ENCODE assay signal across 9 mouse cellular contexts in the genomic region with DNA sequence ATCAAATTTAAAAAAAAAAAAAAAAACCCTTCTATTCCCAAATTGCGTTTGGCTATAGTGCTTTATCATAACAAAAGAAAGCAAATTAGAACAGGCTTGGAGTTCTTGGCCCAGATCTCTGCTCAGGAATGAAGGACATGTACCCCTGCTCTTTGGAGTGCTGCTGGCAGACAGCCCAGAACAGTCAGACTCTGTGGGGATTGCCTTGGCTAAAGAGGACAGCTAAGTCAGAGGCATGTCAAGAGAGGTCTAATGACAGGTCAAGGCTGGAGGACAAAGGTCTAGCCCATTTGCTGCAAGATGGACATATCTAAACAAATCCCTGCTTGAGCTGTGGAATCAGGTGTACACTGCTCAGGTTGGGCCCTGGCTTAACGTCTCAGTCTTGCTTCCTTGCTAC. TPM values are rescaled to one million over a fixed set of nuclear protein-coding genes. Genes with fewer than 3 reads are reported as not detected.
DNase-seq lines count a peak whose midpoint lies in the region; ATAC-seq and TF ChIP-seq lines count a peak whose summit lies in the region.
"Had no signal": no experiment of that assay in that cellular context is flagged by ENCODE, and none has a peak within 500 bp of the region (broad histone marks: within the 10 kb centered on the region; RNA-seq: fewer than 3 reads in every experiment).

No protein-coding gene starts in this region.

- no peak overlapping the region for H3K4me3 ChIP-seq in hindbrain, postnatal 0 days (ENCODE audit: low read length)
- H3K4me3 ChIP-seq in hindbrain, embryonic 13.5 days: no peak overlapping the region
- no peak overlapping the region for H3K4me3 ChIP-seq in heart, embryonic 14.5 days (ENCODE audit: control insufficient read depth in 1 of 2, insufficient read depth in 1 of 2, low read depth in 1 of 2, low read length in 2 of 2)
- H3K4me3 ChIP-seq in lung, adult 2 months (replicated peaks; ENCODE audit: extremely low read depth, low read depth, low read length): no peak overlapping the region
- no peak overlapping the region for H3K4me3 ChIP-seq in forebrain, embryonic 16.5 days (replicated peaks; ENCODE audit: low read length)

- H3K36me3 ChIP-seq in hindbrain, postnatal 0 days (ENCODE audit: insufficient read depth, low read length): no peaks in the 10 kb centered on the region
- no peaks in the 10 kb centered on the region for H3K36me3 ChIP-seq in hindbrain, embryonic 13.5 days
- no peaks in the 10 kb centered on the region for H3K36me3 ChIP-seq in heart, embryonic 14.5 days (ENCODE audit: control insufficient read depth, insufficient read depth, low read length)
- H3K36me3 ChIP-seq in forebrain, embryonic 16.5 days (ENCODE audit: control insufficient read depth, insufficient read depth): no peaks in the 10 kb centered on the region

- H3K9me3 ChIP-seq in hindbrain, postnatal 0 days (ENCODE audit: low read length): no peaks in the 10 kb centered on the region
- H3K9me3 ChIP-seq in hindbrain, embryonic 13.5 days: no peaks in the 10 kb centered on the region
- H3K9me3 ChIP-seq in heart, embryonic 14.5 days (ENCODE audit: control insufficient read depth, low read length): no peaks in the 10 kb centered on the region
- no peaks in the 10 kb centered on the region for H3K9me3 ChIP-seq in forebrain, embryonic 16.5 days (ENCODE audit: control insufficient read depth, low read length)

- no peak for TF ChIP-seq CTCF in hindbrain, postnatal 0 days (IDR thresholded peaks at IDR 0.05; ENCODE audit: low read depth)
- no peak for TF ChIP-seq CTCF in lung, adult 2 months (IDR thresholded peaks at IDR 0.05; ENCODE audit: insufficient read depth, low read length)

- 58% methylated on average over 2 of the region's 2 CpGs for WGBS in hindbrain, postnatal 0 days
- WGBS in hindbrain, embryonic 13.5 days: 61% methylated on average over 2 of the region's 2 CpGs
- 24% methylated on average over 2 of the region's 2 CpGs for WGBS in heart, embryonic 14.5 days
- 45% methylated on average over 2 of the region's 2 CpGs for WGBS in lung, adult 2 months
- whole genome bisulfite sequencing in forebrain, embryonic 16.5 days: 43% methylated on average over 2 of the region's 2 CpGs

- no peak for TF ChIP-seq POLR2A in lung, adult 2 months (IDR thresholded peaks at IDR 0.05; ENCODE audit: borderline replicate concordance, extremely low read depth, low read depth, low read length)

- ATAC-seq in hindbrain, postnatal 0 days: no peak
- no peak for ATAC-seq in hindbrain, embryonic 13.5 days (ENCODE audit: low FRiP score)
- peak; percentile 86 for ATAC-seq in heart, embryonic 14.5 days (ENCODE audit: insufficient number of reproducible peaks, insufficient read depth, low FRiP score, low read depth)
- no peak for ATAC-seq in forebrain, embryonic 16.5 days

- no peaks in the 10 kb centered on the region for H3K4me1 ChIP-seq in hindbrain, postnatal 0 days (ENCODE audit: insufficient read depth, low read length)
- no peaks in the 10 kb centered on the region for H3K4me1 ChIP-seq in hindbrain, embryonic 13.5 days (replicated peaks)
- H3K4me1 ChIP-seq in heart, embryonic 14.5 days (ENCODE audit: control insufficient read depth in 2 of 2, insufficient read depth in 2 of 2, low read length in 2 of 2): peaks cover 7 to 20% of the 10 kb centered on the region in 2 experiments
- H3K4me1 ChIP-seq in lung, adult 2 months (ENCODE audit: control insufficient read depth, insufficient read depth, low read length): no peaks in the 10 kb centered on the region
- no peaks in the 10 kb centered on the region for H3K4me1 ChIP-seq in forebrain, embryonic 16.5 days (replicated peaks; ENCODE audit: control insufficient read depth, insufficient read depth, low read length)

- DNase-seq in hindbrain, postnatal 0 days (ENCODE audit: low spot score): peak; percentile 62
- DNase-seq in adrenal gland, adult 8-10 months: peak; percentile 88
- peak; percentile 49 for DNase-seq in lung, adult 2 months
- no peak for DNase-seq in embryo, embryonic 11 days
- no peak for DNase-seq in thymus, postnatal 25 days
- DNase-seq: cerebellum, adult 2 months had no signal

- no peak overlapping the region for H3K4me2 ChIP-seq in hindbrain, postnatal 0 days (ENCODE audit: low read depth, low read length)
- H3K4me2 ChIP-seq in hindbrain, embryonic 13.5 days: no peak overlapping the region
- H3K4me2 ChIP-seq in heart, embryonic 14.5 days (ENCODE audit: low read length): no peak overlapping the region
- H3K4me2 ChIP-seq in forebrain, embryonic 16.5 days (ENCODE audit: low read length): no peak overlapping the region

- H3K27me3 ChIP-seq in hindbrain, postnatal 0 days (ENCODE audit: insufficient read depth, low read length): no peaks in the 10 kb centered on the region
- no peaks in the 10 kb centered on the region for H3K27me3 ChIP-seq in hindbrain, embryonic 13.5 days
- no peaks in the 10 kb centered on the region for H3K27me3 ChIP-seq in heart, embryonic 14.5 days (ENCODE audit: control insufficient read depth, insufficient read depth, low read length)
- H3K27me3 ChIP-seq in forebrain, embryonic 16.5 days (replicated peaks; ENCODE audit: control insufficient read depth, insufficient read depth, low read length): no peaks in the 10 kb centered on the region

- no peak overlapping the region for H3K27ac ChIP-seq in hindbrain, postnatal 0 days
- no peak overlapping the region for H3K27ac ChIP-seq in hindbrain, embryonic 13.5 days
- H3K27ac ChIP-seq in heart, embryonic 14.5 days (replicated peaks in 1 of 2; ENCODE audit: control insufficient read depth in 1 of 2, insufficient read depth in 1 of 2, low read depth in 2 of 2, low read length in 2 of 2): peak overlapping the region; percentile 67 to 79
- H3K27ac ChIP-seq in forebrain, embryonic 16.5 days (ENCODE audit: low read length): no peak overlapping the region

- H3K9ac ChIP-seq in hindbrain, postnatal 0 days (replicated peaks; ENCODE audit: low read length): no peak overlapping the region
- H3K9ac ChIP-seq in hindbrain, embryonic 13.5 days: no peak overlapping the region
- H3K9ac ChIP-seq in heart, embryonic 14.5 days (ENCODE audit: low read length): no peak overlapping the region
- no peak overlapping the region for H3K9ac ChIP-seq in forebrain, embryonic 16.5 days (replicated peaks; ENCODE audit: low read depth, low read length)

RNA-seq across cellular contexts. Expression of gene Gmpr, which starts 20.6 kb away (rescaled TPM):
- 21.7 and 27.9 TPM in 2 replicates for total RNA-seq in hindbrain, postnatal 0 days (2014; rRNA removed)
- polyA plus RNA-seq in hindbrain, postnatal 0 days (2015; fragmentation: Nextera tagmentation; extraction: Ambion mirVana): 41.5 and 43.3 TPM in 2 replicates
- 31.6 and 35.1 TPM in 2 replicates for polyA plus RNA-seq in hindbrain, embryonic 13.5 days (2015; fragmentation: Nextera tagmentation; extraction: Ambion mirVana)
- total RNA-seq in adrenal gland, adult 8-10 months (2022): 10 to 100 TPM; 19.0 to 42.8 (median 24.0) TPM
- 202 and 210 TPM in 2 replicates for polyA plus RNA-seq in heart, embryonic 14.5 days (2014; fragmentation: Nextera tagmentation; extraction: Ambion mirVana)
- polyA plus RNA-seq in lung, adult 2 months (2012; rRNA removed): 21.9 and 30.8 TPM in 2 replicates
- 20.3 and 25.9 TPM in 2 replicates for polyA plus RNA-seq in forebrain, embryonic 16.5 days (2015; fragmentation: Nextera tagmentation; extraction: Ambion mirVana)

Comparison
In these comparisons a context has a peak if more than half of its experiments do, and no peak if none do; other contexts are left out.
1. DNase-seq: peak in hindbrain, postnatal 0 days (single experiment), adrenal gland, adult 8-10 months (single experiment) and lung, adult 2 months (single experiment); none in embryo, embryonic 11 days (single experiment) and thymus, postnatal 25 days (single experiment).
2. H3K27ac ChIP-seq: peak in heart, embryonic 14.5 days (2 of 2); none in hindbrain, postnatal 0 days (single experiment), hindbrain, embryonic 13.5 days (single experiment) and forebrain, embryonic 16.5 days (single experiment).